Mouse (Mus musculus): Measurements from ENCODE around the gene 1700102P08Rik. TPM values are rescaled to one million over a fixed set of nuclear protein-coding genes. Genes with fewer than 3 reads are reported as not detected.

The 1700102P08Rik gene
- 1 to 10 TPM in 2 of 4 experiments, under 1 TPM in 2; 0.73 to 1.5 (median 1.1) TPM for total RNA-seq (2022)

- DNase-seq (ENCODE audit: low spot score): no peak
Measured at GRCm38 (mm10) chr9:108392676-108393075, at the start of gene 1700102P08Rik. TSS of gene 1700102P08Rik (plus strand) at chr9:108392805.

- no peak for DNase-seq (ENCODE audit: low spot score)
Measured at GRCm38 (mm10) chr9:108343331-108343730, 49.3 kb upstream of the 1700102P08Rik start.

DNA sequence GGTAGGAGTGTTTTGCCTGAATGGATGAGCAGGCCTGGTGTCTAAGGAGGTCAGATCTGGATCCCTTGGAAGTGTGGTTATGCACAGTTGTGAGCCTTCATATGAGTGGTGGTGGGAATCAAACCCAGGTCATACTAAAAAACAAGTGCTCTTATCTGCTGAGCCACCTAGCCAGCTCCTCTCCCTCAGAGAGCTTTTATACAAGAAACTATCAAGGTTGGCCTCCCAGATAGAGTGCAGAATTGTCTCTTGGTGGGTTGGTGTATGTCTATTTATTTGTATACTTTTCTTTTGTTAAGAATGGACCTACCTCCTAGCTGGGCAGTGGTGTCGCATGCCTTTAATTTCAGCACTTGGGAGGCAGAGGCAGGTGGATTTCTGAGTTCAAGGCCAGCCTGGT, 48.8 kb upstream of the 1700102P08Rik start:
- no peak for DNase-seq (ENCODE audit: low spot score)

- DNase-seq (ENCODE audit: low spot score): no peak
Measured at GRCm38 (mm10) chr9:108344471-108344870, 48.1 kb upstream of the 1700102P08Rik start.

- no peak for DNase-seq (ENCODE audit: low spot score)
Measured at GRCm38 (mm10) chr9:108347024-108347423, 45.6 kb upstream of the 1700102P08Rik start.

- DNase-seq (ENCODE audit: low spot score): peak; percentile 82
Measured at GRCm38 (mm10) chr9:108347540-108348289, 44.9 kb upstream of the 1700102P08Rik start, which contains the start of gene Usp4. TSS of gene Usp4 (plus strand) at chr9:108347853.

DNA sequence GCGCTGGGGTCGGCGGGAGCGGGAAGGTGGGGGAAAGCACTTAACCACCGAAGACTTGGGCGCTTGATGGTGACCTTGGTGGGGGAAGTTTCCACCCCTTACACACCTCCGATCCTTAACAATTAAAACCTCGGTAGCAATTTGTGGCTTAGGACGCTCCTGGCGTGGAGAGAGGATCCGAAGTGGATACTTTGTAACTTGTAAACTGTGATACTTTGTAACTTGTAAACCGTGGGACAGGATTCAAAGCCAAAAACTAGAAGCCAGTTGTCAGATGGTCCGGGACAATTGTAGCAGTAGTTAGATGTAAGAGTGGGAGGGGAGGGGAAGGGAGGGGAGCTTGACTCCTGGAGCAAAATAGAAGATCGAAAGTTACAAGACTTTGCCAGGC, 44.3 kb upstream of the 1700102P08Rik start:
- no peak for DNase-seq (ENCODE audit: low spot score)

DNA sequence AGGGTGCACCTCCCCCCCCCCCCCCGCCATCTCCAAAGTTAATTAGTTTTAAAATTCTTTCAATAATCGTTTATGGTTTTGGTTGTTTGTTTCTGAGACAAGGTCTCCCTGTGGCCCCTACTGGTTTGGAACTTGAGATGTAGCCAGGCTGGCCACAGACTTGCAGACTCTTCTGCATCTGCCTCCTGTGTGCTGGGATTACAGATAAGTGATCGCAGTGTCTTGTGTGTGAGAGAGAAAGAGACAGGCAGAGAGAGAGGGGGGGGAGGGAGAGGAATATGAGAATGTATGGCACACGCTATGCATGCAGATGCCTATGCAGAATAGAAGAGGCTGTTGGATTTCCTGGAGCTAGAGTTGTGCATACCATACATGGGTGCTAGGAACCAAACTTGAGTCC, 42.9 kb upstream of the 1700102P08Rik start:
- DNase-seq (ENCODE audit: low spot score): no peak

DNA sequence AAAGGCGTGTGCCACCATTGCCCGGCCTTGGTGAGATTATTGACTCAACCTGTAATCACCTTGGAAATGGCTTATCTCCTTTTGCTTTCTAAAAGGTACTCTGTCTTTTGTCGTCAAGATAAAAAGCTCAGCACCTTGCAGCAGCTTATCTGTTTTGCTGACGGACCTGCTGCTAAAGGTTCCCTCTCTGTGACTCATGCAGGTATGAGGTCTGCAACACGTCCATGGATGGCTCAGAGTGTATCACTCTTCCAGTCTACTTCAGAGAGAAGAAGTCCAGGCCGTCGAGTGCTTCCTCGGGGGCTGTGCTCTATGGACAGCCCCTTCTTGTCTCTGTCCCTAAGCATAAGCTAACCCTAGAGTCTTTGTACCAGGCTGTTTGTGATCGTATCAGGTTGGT, 14.4 kb upstream of the 1700102P08Rik start:
- DNase-seq (ENCODE audit: low spot score): no peak

- no peak for DNase-seq (ENCODE audit: low spot score)
Measured at GRCm38 (mm10) chr9:108378736-108379135, 13.9 kb upstream of the 1700102P08Rik start.

GRCm38 (mm10) chr9:108379294-108379693, 13.3 kb upstream of the 1700102P08Rik start:
- no peak for DNase-seq (ENCODE audit: low spot score)

DNA sequence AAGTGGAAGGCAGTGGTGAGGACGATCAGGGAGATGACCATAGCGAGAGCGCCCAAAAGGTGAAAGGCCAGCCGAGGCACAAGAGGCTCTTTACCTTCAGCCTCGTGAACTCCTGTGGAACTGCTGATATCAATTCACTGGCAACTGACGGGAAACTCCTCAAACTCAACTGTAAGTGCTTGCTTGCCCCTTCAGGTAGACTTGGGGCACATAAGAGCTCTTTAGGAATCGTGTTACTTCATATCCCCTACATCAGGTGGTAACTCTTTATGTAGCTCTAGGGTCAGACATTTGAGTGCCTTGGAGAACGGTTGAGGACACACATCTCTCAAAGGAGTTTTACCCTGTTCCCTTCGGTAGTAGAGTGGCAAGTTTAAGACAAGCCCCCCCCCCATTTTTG, 11.2 kb upstream of the 1700102P08Rik start:
- no peak for DNase-seq (ENCODE audit: low spot score)

DNA sequence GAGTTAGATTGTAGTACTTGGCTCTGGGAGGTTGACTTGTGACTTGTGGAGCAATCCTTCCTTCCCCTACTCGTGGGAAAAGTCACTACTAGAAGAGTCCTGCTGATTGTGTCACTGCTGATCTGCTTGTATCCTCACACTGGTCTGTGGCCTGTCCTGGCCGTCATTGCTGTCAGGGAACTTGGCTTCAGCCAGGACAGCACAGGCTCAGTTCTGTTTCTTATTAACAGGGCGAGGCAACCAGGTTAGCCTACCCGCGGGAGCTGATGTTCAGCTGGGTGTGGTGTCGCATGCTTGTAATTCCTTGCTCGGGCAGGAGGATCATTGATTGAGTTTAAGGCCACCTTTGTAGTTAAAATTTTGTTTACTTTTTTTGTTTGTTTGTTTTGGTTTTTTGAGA, 7.6 kb upstream of the 1700102P08Rik start:
- no peak for DNase-seq (ENCODE audit: low spot score)

DNA sequence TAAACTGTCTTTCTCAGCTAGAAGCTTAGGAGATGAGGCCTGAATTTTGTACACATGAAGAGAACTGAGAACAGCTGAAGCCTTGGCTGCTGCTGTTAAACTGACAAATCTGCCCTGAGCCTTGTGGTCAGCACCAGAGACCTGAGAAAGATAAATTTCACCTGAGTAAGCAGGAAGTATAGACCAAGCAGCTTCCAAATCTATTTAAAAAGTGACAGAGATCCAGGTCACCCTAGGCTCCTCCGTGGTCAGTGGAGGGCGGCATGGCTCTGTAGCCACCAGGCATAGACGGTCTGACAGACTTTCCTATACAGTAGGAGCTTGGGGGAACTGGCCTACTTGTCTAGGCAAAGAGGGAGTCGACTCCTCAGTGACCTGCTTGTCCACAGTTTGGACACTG, 5.8 kb upstream of the 1700102P08Rik start:
- DNase-seq (ENCODE audit: low spot score): no peak

- no peak for DNase-seq (ENCODE audit: low spot score)
Measured at GRCm38 (mm10) chr9:108388601-108389000, 4.0 kb upstream of the 1700102P08Rik start.

DNA sequence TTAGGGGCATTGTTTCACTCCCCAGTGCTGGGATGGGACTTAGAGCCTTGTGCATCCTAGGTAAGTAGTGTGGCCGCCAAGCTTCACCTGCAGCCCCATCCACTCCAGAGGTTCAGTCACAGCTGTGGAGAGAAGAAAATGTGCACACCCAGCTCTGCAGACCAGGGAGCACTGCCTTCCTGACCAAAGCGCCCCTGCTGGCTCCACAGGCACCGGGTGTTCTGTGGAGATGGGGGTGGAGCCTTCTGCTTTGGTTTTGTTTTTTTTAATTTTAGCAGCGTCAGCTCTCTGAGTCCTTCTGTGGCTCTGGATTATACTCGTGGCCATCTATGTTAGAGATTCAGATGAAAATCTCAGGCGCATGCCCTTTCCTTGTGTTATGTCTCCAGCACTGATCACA, 3.4 kb upstream of the 1700102P08Rik start:
- DNase-seq (ENCODE audit: low spot score): no peak

- no peak for DNase-seq (ENCODE audit: low spot score)
Measured at GRCm38 (mm10) chr9:108394191-108394590, 1.6 kb downstream of the 1700102P08Rik start.

- DNase-seq (ENCODE audit: low spot score): no peak
Measured at GRCm38 (mm10) chr9:108395427-108395826, 2.8 kb downstream of the 1700102P08Rik start.

DNA sequence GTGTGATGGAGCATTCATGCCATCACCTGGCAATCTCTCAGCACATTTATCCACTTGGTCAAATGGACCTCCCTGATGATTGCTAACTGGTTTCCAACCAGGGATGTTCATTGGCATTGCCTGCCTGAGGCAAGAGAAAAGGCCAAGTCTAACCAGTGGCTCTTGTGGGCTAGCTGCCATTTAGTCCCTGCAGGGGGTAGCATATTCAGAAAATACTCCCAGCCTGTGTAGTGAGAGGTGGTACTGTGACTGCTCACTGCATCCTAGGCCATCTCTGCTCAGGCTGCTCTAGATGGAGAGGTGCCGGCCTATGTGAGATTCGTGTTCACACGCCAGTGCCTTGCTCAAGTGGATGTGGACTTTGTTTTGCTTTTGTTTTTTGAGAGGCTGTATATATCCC, 5.7 kb downstream of the 1700102P08Rik start:
- DNase-seq (ENCODE audit: low spot score): no peak

- peak; percentile 33 for DNase-seq (ENCODE audit: low spot score)
Measured at GRCm38 (mm10) chr9:108401186-108401960, 8.8 kb downstream of the 1700102P08Rik start.

DNA sequence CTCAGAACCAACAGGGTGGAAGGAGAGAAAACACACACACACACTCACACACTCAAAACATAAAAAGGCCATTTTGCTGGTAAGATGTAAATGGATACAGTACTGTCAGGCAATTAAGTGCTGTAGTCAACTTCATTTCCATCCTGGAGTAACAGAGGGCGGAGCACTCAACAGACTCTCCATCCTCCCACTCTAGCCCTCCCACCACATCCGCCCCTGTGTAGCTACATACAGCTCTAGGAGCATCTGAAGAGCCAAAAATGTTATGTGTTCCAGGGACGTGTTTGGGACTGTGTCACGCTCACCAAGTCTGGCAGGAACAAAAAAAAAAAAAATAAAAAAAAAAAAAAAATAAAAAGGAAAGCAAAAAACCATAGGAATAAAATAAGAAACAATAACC, 10.5 kb downstream of the 1700102P08Rik start:
- DNase-seq (ENCODE audit: low spot score): no peak

DNA sequence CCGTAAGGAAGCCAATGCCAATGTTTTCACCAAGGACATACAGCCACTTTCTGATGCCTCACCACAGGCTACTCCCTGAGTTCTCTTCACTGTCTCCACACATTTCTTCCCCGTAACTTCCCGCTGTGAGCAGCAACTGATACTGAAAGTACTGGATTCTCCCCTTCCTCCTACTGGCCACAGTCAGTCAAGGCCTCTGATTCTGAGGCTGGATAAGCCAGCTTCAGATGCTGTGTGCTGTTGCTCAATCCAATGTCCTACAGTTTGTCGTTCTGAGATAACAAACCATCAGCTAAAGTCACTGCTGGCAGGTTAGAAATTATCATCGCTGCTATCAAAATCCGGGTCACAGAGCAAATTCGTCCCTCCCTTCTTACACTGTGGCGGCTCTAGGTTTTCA, 11.8 kb downstream of the 1700102P08Rik start:
- DNase-seq (ENCODE audit: low spot score): no peak

DNA sequence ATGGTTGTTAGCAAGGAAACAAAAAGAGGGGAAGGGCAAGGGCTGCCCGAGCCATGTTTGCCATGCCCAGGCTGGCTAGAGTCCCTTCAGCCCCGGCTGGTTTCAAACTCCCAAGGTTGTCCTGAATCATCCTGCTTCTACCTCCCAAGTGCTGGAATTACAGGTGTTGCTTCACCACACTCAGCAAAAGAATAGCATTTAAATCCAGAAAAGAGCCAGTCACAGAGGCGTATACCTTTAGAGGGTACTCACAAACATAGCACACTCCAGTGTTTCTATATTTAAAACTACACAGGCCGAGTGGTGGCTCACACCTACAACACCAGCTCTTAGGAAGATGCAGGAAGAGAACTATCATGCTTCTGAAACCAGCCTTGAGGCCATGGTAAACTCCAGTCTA, 16.9 kb downstream of the 1700102P08Rik start:
- DNase-seq (ENCODE audit: low spot score): no peak
